Mouse (Mus musculus) lung, postnatal 25 days (tissue): ENCODE measurements around the gene Cfap45.

ENCODE experiments used
- DNase-seq: peaks from one replicate; pipeline ENCODE4 v3.0.0; 2022; ENCODE audit warnings: low spot score

Gene Cfap45

GRCm38 (mm10) chr1:172518013-172518412 is 2.6 kb upstream of the Cfap45 start:
- no peak for DNase-seq

GRCm38 (mm10) chr1:172519644-172520043 is 957 bp upstream of the Cfap45 start:
- no peak for DNase-seq

GRCm38 (mm10) chr1:172522524-172522923 is 1.9 kb downstream of the Cfap45 start:
- DNase-seq: no peak

GRCm38 (mm10) chr1:172523699-172524101 is 3.1 kb downstream of the Cfap45 start:
- DNase-seq: peak; percentile 76

- DNase-seq: peak; percentile 85
These were observed 4.6 kb downstream of the Cfap45 start for GRCm38 (mm10) chr1:172525027-172525764.

GRCm38 (mm10) chr1:172525971-172526370 is 5.4 kb downstream of the Cfap45 start:
- DNase-seq: no peak

GRCm38 (mm10) chr1:172526380-172527081 is 5.9 kb downstream of the Cfap45 start:
- DNase-seq: peak; percentile 79

GRCm38 (mm10) chr1:172527431-172527830 is 6.8 kb downstream of the Cfap45 start:
- no peak for DNase-seq

- DNase-seq: peak; percentile 94
These were observed 8.1 kb downstream of the Cfap45 start for GRCm38 (mm10) chr1:172528701-172529100.

GRCm38 (mm10) chr1:172530544-172531220 is 10.1 kb downstream of the Cfap45 start:
- DNase-seq: no peak

GRCm38 (mm10) chr1:172532551-172532950 is 11.9 kb downstream of the Cfap45 start:
- no peak for DNase-seq

GRCm38 (mm10) chr1:172535116-172535515 is 14.5 kb downstream of the Cfap45 start:
- no peak for DNase-seq

- no peak for DNase-seq
These were observed 19.2 kb downstream of the Cfap45 start for GRCm38 (mm10) chr1:172539827-172540226.

GRCm38 (mm10) chr1:172540283-172540820 is 19.8 kb downstream of the Cfap45 start:
- no peak for DNase-seq

- DNase-seq: no peak
These were observed 25.5 kb downstream of the Cfap45 start for GRCm38 (mm10) chr1:172546062-172546461.

GRCm38 (mm10) chr1:172548501-172548900 is 27.9 kb downstream of the Cfap45 start:
- DNase-seq: no peak

- DNase-seq: no peak
These were observed 28.7 kb downstream of the Cfap45 start for GRCm38 (mm10) chr1:172549314-172549713.

- DNase-seq: no peak
These were observed 29.1 kb downstream of the Cfap45 start for GRCm38 (mm10) chr1:172549717-172550116.

GRCm38 (mm10) chr1:172550551-172550951 is 29.9 kb downstream of the Cfap45 start:
- DNase-seq: peak; percentile 84

- DNase-seq: no peak
These were observed 30.4 kb downstream of the Cfap45 start for GRCm38 (mm10) chr1:172551009-172551408.

GRCm38 (mm10) chr1:172552623-172553022 is 32.0 kb downstream of the Cfap45 start:
- no peak for DNase-seq

- no peak for DNase-seq
These were observed 35.0 kb downstream of the Cfap45 start, which contains the start of gene Vsig8 for GRCm38 (mm10) chr1:172555638-172556037. TSS of gene Vsig8 (plus strand) at chr1:172555938.
